Mouse (Mus musculus): ENCODE data around the gene AU022252. TPM values are rescaled to one million over a fixed set of nuclear protein-coding genes. Genes with fewer than 3 reads are reported as not detected.

Gene AU022252
- polyA plus RNA-seq, 1 experiment from 2014 or later: 27.9 TPM

DNA sequence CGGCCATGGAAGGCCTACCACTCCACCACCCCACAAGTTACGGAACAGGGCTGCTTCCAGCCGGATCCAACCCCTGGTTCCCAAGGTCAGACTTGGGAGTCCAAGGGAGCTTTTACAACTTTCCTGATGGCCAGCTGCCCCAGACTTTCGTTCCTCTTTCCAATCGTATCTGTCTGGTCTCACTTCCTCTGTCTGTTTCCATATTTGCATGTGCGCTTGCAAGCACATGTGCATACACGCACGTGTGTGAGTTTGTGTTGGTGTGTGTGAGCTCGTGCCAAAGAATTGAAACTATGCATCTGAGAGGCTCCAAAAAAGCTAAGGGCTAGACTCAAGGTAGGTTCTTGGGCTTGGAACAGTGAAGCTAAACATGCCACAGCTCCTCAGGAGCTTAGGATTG is 51.1 kb downstream of the AU022252 start:
- ATAC-seq: no peak
- 86% methylated on average over 9 of the region's 9 CpGs for WGBS
- Histone ChIP-seq H3K4me2 (ENCODE audit: low read length) (no peak overlapping the region), H3K9ac (replicated peaks; ENCODE audit: low read depth, low read length) (no peak overlapping the region), H3K9me3 (ENCODE audit: control insufficient read depth, low read length) (no peaks in the 10 kb centered on the region), H3K4me1 (replicated peaks; ENCODE audit: control insufficient read depth, insufficient read depth, low read length) (no peaks in the 10 kb centered on the region), H3K27me3 (replicated peaks; ENCODE audit: control insufficient read depth, insufficient read depth, low read length) (no peaks in the 10 kb centered on the region), H3K36me3 (ENCODE audit: control insufficient read depth, insufficient read depth) (no peaks in the 10 kb centered on the region), H3K27ac (ENCODE audit: low read length) (no peak overlapping the region), H3K4me3 (replicated peaks; ENCODE audit: low read length) (no peak overlapping the region)

DNA sequence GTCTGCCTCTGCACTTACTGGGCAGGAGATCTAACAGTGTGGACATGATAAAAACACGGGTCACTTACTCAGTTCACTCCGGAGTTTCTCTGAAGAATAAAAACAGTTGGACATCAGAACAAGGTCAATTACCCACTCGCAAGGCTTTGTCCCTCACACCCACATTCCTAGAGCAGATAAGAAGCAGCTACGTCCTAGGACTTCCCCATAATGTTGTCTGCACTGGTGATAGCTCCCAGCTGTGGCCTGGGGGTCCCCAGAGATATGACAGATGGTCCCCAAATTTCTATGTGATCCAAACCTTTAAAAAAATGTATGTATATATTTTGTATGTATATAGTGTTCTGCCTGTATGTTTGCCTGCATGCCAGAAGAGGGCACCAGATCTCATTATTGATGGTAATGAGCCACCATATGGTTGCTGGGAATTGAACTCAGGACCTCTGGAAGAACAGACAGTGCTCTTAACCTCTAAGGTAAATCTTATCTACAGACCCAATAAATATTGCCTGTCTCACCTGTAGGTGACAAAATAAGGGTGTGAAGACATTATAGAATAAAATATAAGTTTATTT is 52.3 kb downstream of the AU022252 start:
- Histone ChIP-seq H3K9ac (replicated peaks; ENCODE audit: low read depth, low read length) (no peak overlapping the region), H3K9me3 (ENCODE audit: control insufficient read depth, low read length) (no peaks in the 10 kb centered on the region), H3K27me3 (replicated peaks; ENCODE audit: control insufficient read depth, insufficient read depth, low read length) (no peaks in the 10 kb centered on the region), H3K36me3 (ENCODE audit: control insufficient read depth, insufficient read depth) (no peaks in the 10 kb centered on the region), H3K4me1 (replicated peaks; ENCODE audit: control insufficient read depth, insufficient read depth, low read length) (no peaks in the 10 kb centered on the region), H3K4me3 (replicated peaks; ENCODE audit: low read length) (no peak overlapping the region), H3K4me2 (ENCODE audit: low read length) (no peak overlapping the region), H3K27ac (ENCODE audit: low read length) (no peak overlapping the region)
- WGBS: 66% methylated on average over 4 of the region's 4 CpGs
- ATAC-seq: no peak

DNA sequence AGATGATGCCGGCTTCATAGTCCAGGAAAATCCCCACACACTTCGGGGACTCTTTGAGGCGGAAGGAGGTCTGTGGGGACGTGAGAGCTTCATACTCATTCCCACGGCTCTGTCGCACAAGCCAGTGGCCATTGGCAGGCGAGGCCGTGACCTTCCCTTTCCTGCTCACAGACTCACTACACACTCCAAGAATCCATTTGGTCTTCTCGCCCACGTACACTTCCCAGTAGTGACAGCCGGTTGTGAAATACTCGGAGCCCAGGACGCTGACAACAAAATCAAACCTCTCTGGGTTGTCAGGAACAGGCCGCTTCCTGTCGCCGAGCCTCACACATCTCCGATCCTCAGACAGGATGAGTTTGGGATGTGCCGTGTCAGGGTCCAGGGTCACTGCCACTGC is 54.2 kb downstream of the AU022252 start:
- no peak for ATAC-seq
- Histone ChIP-seq H3K9ac (replicated peaks; ENCODE audit: low read depth, low read length) (no peak overlapping the region), H3K4me2 (ENCODE audit: low read length) (no peak overlapping the region), H3K9me3 (ENCODE audit: control insufficient read depth, low read length) (no peaks in the 10 kb centered on the region), H3K36me3 (ENCODE audit: control insufficient read depth, insufficient read depth) (no peaks in the 10 kb centered on the region), H3K4me3 (replicated peaks; ENCODE audit: low read length) (no peak overlapping the region), H3K4me1 (replicated peaks; ENCODE audit: control insufficient read depth, insufficient read depth, low read length) (peaks cover 4% of the 10 kb centered on the region), H3K27me3 (replicated peaks; ENCODE audit: control insufficient read depth, insufficient read depth, low read length) (no peaks in the 10 kb centered on the region), H3K27ac (ENCODE audit: low read length) (no peak overlapping the region)
- 81% methylated on average over 18 of the region's 18 CpGs for WGBS

DNA sequence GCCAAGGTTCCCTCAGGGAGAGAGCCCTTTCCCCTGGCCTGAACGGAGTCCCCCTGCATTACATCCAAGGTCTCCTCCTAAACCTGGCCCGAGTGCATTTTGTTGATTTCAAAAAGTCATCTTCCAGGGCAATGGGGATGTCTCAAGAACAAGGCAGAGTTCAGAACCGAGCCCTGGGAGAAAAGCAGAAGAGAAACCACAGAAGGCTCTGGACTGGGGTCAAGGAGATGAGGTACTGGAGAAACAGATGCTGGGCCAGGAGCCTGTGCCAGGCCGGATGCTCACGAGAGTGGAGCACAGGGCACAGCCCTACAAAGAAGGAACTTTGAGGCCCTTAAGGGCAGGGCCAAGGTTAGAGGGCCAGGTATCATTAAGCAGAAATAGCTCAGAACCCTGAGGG is 54.8 kb downstream of the AU022252 start:
- no peaks in the 10 kb centered on the region for H3K36me3 ChIP-seq (ENCODE audit: control insufficient read depth, insufficient read depth)
- H3K4me3 ChIP-seq (replicated peaks; ENCODE audit: low read length): no peak overlapping the region
- no peaks in the 10 kb centered on the region for H3K9me3 ChIP-seq (ENCODE audit: control insufficient read depth, low read length)
- H3K27ac ChIP-seq (ENCODE audit: low read length): no peak overlapping the region
- H3K9ac ChIP-seq (replicated peaks; ENCODE audit: low read depth, low read length): no peak overlapping the region
- 77% methylated on average over 5 of the region's 5 CpGs for WGBS
- ATAC-seq: no peak
- no peak overlapping the region for H3K4me2 ChIP-seq (ENCODE audit: low read length)
- H3K27me3 ChIP-seq (replicated peaks; ENCODE audit: control insufficient read depth, insufficient read depth, low read length): no peaks in the 10 kb centered on the region
- H3K4me1 ChIP-seq (replicated peaks; ENCODE audit: control insufficient read depth, insufficient read depth, low read length): peaks cover 10% of the 10 kb centered on the region

DNA sequence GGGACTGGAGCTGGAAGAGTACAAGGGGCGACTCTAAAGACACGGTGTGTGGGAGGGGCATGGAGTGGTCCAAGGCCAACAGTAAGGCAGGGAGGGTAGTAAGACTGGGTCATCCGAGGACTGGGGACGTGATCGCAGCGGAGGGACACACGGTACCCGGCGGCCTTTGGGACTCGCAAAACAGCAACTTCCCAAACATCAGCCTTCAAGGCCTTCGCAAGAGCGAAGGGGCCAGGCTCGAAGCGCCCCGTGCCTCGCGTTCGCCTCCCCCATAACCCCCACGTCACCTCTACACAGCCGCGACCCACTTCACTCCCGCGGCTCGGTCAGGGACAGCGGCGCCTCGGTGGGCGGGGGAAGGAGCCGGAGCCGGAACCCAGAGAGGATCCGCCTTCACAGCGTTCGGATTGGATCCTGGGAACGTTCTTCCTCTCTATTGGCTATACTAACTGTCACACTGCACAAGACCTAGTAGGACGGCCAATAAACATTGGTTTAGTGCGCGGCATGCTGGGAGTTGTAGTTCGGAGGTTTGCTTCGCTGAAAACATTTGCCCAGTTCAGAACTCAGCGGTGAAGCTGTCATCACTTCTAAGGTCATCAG is 58.6 kb downstream of the AU022252 start, which contains the start of gene Zfp691:
Zfp691 (minus strand) TSS at position 345 of the 603 bp plus-strand sequence.
- Histone ChIP-seq H3K4me2 (ENCODE audit: low read length) (peak within 1 kb of the TSS; percentile 91), H3K4me3 (replicated peaks; ENCODE audit: low read length) (peak within 1 kb of the TSS; percentile 79), H3K27me3 (replicated peaks; ENCODE audit: control insufficient read depth, insufficient read depth, low read length) (no peaks in the 10 kb centered on the region), H3K36me3 (ENCODE audit: control insufficient read depth, insufficient read depth) (no peaks in the 10 kb centered on the region), H3K9me3 (ENCODE audit: control insufficient read depth, low read length) (no peaks in the 10 kb centered on the region), H3K9ac (replicated peaks; ENCODE audit: low read depth, low read length) (peak within 1 kb of the TSS; percentile 86), H3K4me1 (replicated peaks; ENCODE audit: control insufficient read depth, insufficient read depth, low read length) (peaks cover 16% of the 10 kb centered on the region), H3K27ac (ENCODE audit: low read length) (peak within 1 kb of the TSS; percentile 12; the same call in 1 of the 2 replicates)
- ATAC-seq: peak; percentile 100
- 0% methylated on average over 40 of the region's 40 CpGs for WGBS

DNA sequence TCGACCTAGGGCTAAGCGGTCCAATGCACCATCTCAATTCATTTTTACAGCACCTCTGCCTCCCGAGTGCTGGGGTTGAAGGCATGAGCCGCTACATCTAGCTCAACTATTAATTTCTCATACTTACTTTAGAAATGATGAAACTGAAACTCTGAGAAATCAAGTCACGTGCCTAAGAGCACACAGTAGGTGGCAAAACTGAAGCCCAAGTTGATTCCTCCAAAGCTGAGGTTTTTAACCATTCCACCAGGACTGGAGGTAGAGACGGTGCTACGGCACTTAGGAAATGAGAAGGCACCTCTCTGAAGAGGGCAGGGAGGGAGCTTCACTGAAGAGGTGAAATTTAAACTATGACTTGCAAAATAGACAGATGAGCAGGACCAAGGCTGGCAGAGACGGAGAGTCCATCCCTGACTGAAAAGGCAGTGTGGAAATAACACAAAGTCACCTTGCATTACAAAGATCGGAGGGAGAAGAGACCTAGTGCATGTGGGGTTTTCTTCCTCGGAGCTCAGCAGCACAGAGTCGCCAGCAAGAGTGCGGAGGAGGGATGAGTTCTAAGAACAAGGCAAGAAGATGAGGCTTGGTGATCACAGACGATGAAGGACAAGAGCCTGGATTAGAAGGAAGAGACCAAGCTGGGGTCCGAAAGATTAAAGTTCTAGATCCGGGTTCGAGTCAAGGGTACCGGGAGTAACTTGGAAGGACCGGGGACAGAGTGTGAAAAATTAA is 59.4 kb downstream of the AU022252 start:
- 38% methylated on average over 18 of the region's 18 CpGs for WGBS
- peak overlapping the region; percentile 79 for H3K4me3 ChIP-seq (replicated peaks; ENCODE audit: low read length)
- H3K9ac ChIP-seq (replicated peaks; ENCODE audit: low read depth, low read length): peak overlapping the region; percentile 86
- H3K36me3 ChIP-seq (ENCODE audit: control insufficient read depth, insufficient read depth): no peaks in the 10 kb centered on the region
- peak overlapping the region; percentile 91 for H3K4me2 ChIP-seq (ENCODE audit: low read length)
- ATAC-seq: no peak
- H3K9me3 ChIP-seq (ENCODE audit: control insufficient read depth, low read length): no peaks in the 10 kb centered on the region
- H3K4me1 ChIP-seq (replicated peaks; ENCODE audit: control insufficient read depth, insufficient read depth, low read length): peaks cover 16% of the 10 kb centered on the region
- H3K27ac ChIP-seq (ENCODE audit: low read length): no peak overlapping the region
- H3K27me3 ChIP-seq (replicated peaks; ENCODE audit: control insufficient read depth, insufficient read depth, low read length): no peaks in the 10 kb centered on the region

DNA sequence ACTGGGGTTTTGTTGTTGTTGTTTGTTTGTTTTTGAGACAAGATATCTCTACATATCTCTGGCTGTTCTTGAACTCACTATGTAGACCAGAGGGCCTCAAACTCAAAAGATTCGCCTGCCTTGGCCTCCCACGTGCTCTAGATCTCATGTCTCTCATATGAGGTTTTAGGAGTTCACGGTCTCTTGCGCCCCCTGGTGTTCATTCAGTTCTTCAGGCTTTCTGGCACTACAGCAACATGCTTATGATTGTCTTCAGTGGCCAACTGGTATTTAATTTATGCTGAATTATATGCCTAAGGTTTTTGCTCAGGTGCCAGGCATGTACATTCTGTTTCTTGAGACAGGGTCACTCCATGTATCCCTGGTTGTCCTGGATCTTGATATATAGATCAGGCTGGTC is 64.8 kb downstream of the AU022252 start:
- Histone ChIP-seq H3K4me3 (replicated peaks; ENCODE audit: low read length) (no peak overlapping the region), H3K27ac (ENCODE audit: low read length) (no peak overlapping the region), H3K4me1 (replicated peaks; ENCODE audit: control insufficient read depth, insufficient read depth, low read length) (peaks cover 6% of the 10 kb centered on the region), H3K9ac (replicated peaks; ENCODE audit: low read depth, low read length) (no peak overlapping the region), H3K27me3 (replicated peaks; ENCODE audit: control insufficient read depth, insufficient read depth, low read length) (no peaks in the 10 kb centered on the region), H3K4me2 (ENCODE audit: low read length) (no peak overlapping the region), H3K9me3 (ENCODE audit: control insufficient read depth, low read length) (no peaks in the 10 kb centered on the region), H3K36me3 (ENCODE audit: control insufficient read depth, insufficient read depth) (no peaks in the 10 kb centered on the region)
- WGBS: 0% methylated on average over 4 of the region's 4 CpGs
- peak; percentile 58; the same call in 1 of the 2 replicates for ATAC-seq

DNA sequence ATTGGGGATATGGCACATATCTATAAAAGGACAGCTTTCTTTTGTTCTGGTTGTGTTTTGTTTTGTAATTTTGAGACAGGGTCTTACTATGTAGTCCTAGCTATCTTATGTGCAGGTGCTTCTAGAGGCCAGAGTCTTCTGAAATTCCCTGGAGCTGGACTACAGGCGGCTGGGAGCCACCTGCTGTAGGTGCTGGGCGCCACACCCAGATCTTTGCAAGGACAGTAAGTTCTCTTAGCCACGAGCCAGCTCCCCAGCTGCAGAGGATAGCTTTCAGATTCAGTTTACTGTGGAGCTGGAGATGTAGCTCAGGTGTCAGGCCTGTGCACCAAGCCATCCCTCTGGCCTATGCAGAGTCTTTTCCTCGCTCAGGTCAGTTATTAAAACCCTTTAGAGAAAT is 65.4 kb downstream of the AU022252 start:
- no peaks in the 10 kb centered on the region for H3K9me3 ChIP-seq (ENCODE audit: control insufficient read depth, low read length)
- H3K4me2 ChIP-seq (ENCODE audit: low read length): no peak overlapping the region
- H3K27me3 ChIP-seq (replicated peaks; ENCODE audit: control insufficient read depth, insufficient read depth, low read length): no peaks in the 10 kb centered on the region
- 85% methylated on average over 4 of the region's 4 CpGs for whole genome bisulfite sequencing
- no peak overlapping the region for H3K27ac ChIP-seq (ENCODE audit: low read length)
- H3K9ac ChIP-seq (replicated peaks; ENCODE audit: low read depth, low read length): no peak overlapping the region
- ATAC-seq: no peak
- H3K4me1 ChIP-seq (replicated peaks; ENCODE audit: control insufficient read depth, insufficient read depth, low read length): peaks cover 2% of the 10 kb centered on the region; the same call in 1 of the 2 replicates
- no peaks in the 10 kb centered on the region for H3K36me3 ChIP-seq (ENCODE audit: control insufficient read depth, insufficient read depth)
- no peak overlapping the region for H3K4me3 ChIP-seq (replicated peaks; ENCODE audit: low read length)

DNA sequence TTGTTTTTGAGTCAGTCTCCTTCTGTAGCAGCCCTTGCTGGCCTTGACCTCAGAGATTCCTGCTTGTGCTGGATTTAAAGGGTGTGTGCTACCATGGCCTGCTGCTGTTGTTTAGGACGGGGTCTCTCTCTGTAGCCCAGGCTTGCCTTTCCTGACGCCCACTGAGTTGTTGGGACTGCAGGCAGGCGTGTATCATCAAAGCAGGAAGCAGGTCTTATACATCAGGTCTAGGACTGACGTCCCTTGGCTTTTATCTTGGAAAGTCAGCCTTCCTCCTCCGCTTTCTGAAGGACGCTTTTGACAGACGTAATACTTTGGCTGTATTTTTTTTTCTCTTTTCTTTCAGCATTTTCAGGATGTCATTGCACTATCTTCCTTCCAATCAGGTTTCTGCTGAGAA is 66.6 kb downstream of the AU022252 start:
- H3K36me3 ChIP-seq (ENCODE audit: control insufficient read depth, insufficient read depth): no peaks in the 10 kb centered on the region
- no peak for ATAC-seq
- 81% methylated on average over 7 of the region's 7 CpGs for WGBS
- H3K9ac ChIP-seq (replicated peaks; ENCODE audit: low read depth, low read length): no peak overlapping the region
- H3K4me2 ChIP-seq (ENCODE audit: low read length): no peak overlapping the region
- H3K4me3 ChIP-seq (replicated peaks; ENCODE audit: low read length): no peak overlapping the region
- H3K27ac ChIP-seq (ENCODE audit: low read length): no peak overlapping the region
- H3K4me1 ChIP-seq (replicated peaks; ENCODE audit: control insufficient read depth, insufficient read depth, low read length): no peaks in the 10 kb centered on the region
- no peaks in the 10 kb centered on the region for H3K9me3 ChIP-seq (ENCODE audit: control insufficient read depth, low read length)
- H3K27me3 ChIP-seq (replicated peaks; ENCODE audit: control insufficient read depth, insufficient read depth, low read length): no peaks in the 10 kb centered on the region

Measured in forebrain, embryonic 16.5 days (tissue).